Mouse (Mus musculus) layer of hippocampus, postnatal 25 days (tissue): Measurements from ENCODE around the gene Vmn2r32. TPM values are rescaled to one million over a fixed set of nuclear protein-coding genes. Genes with fewer than 3 reads are reported as not detected.
"Not testable (repeated sequence)": the region's sequence is repeated elsewhere in the genome, so short reads cannot be mapped to it uniquely, and the experiment has no call there.

Source experiments
- DNase-seq, 2 experiments: peaks; one replicate each; pipeline ENCODE4 v3.0.0; 2022; ENCODE audit warnings: mixed read lengths in 2 of 2, low spot score in 1 of 2; ENCODE audit errors: extremely low spot score in 1 of 2
- total RNA-seq, 2 experiments: library from RNA; stranded (reverse); gene quantifications; 2 replicates each; pipeline ENCODE4 v1.2.3; 2021

Gene Vmn2r32
- not detected for total RNA-seq

- not testable (repeated sequence) for DNase-seq
Measured at GRCm38 (mm10) chr7:7479918-7480317, at the start of gene Vmn2r32. Gene Vmn2r32, minus strand, starts transcription at chr7:7480018.

Other genes with a start within 250 kb of the Vmn2r32 start
- gene Vmn2r29, start 232.7 kb downstream of the Vmn2r32 start, total RNA-seq, result 1 to 10 TPM; 1.2 to 2.3 TPM
- gene Gm45844, start 201.7 kb downstream of the Vmn2r32 start, total RNA-seq, result 10 to 100 TPM; 10.9 to 13.5 TPM
- gene Clcn4, start 179.2 kb downstream of the Vmn2r32 start, total RNA-seq, result 100 to 1,000 TPM; 137 to 138 TPM
- gene Vmn2r30, start 142.4 kb downstream of the Vmn2r32 start, total RNA-seq, result under 1 TPM; 0.09 to 0.17 TPM
- not detected for gene Gm45783, start 105.4 kb downstream of the Vmn2r32 start, total RNA-seq
- gene Vmn2r31, start 80.3 kb downstream of the Vmn2r32 start, total RNA-seq, result not detected
- not detected for gene Vmn2r33, start 86.8 kb upstream of the Vmn2r32 start, total RNA-seq
- gene Vmn2r34, start 209.5 kb upstream of the Vmn2r32 start, total RNA-seq, result not detected